Mouse (Mus musculus) testis, adult 2 months (tissue): ENCODE results near the gene Anapc11.

Experiments used
- CTCF ChIP-seq: fragments of 200-500 bp; IDR thresholded peaks from 2 replicates; pipeline ENCODE4 v1.5.1; 2012; ENCODE audit warnings: low read depth, mild to moderate bottlenecking, inconsistent platforms, low read length, moderate library complexity; ENCODE audit not compliant: control insufficient read depth, insufficient read depth, insufficient replicate concordance
- POLR2A ChIP-seq: fragments of 200-500 bp; IDR thresholded peaks from 2 replicates; pipeline ENCODE4 v1.6.1; 2012; ENCODE audit warnings: low read depth, mild to moderate bottlenecking, inconsistent platforms, low read length, moderate library complexity; ENCODE audit not compliant: control insufficient read depth

DNA sequence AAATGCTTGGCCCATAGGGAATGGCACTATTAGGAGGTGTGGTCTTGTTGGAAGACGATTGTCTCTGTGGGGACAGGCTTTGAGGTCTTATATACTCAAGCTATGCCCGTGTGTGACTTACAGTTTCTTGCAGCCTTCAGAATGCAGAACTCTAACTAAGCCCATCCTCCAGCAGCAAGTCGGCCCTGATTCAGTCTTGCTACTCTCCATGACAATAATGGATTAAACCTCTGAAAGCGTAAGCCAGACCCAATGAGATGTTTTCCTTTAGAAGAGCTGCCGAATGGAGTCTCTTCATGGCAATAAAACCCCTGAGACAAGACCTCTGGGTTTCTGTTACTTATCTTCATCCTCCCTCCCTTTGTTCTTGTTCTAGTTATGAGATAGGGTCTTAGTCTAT lies 36.6 kb downstream of the Anapc11 start:
- TF ChIP-seq CTCF (no peak), POLR2A (no peak)
